Mouse (Mus musculus) embryonic fibroblast, embryonic 13.5 days (primary cell): ENCODE measurements around the gene Commd7. TPM values are rescaled to one million over a fixed set of nuclear protein-coding genes. Genes with fewer than 3 reads are reported as not detected.

Experiments
- H3K27ac ChIP-seq: 2 replicates; pipeline ENCODE4 v1.5.1; 2012; ENCODE audit warnings: low read length, control low read depth, inconsistent platforms; ENCODE audit not compliant: insufficient read depth
- H3K4me1 ChIP-seq: 2 replicates; pipeline ENCODE4 v1.6.1; 2011; ENCODE audit warnings: low read length; ENCODE audit not compliant: control insufficient read depth, insufficient read depth
- H3K4me3 ChIP-seq: 2 replicates; pipeline ENCODE4 v1.5.1; 2011; ENCODE audit warnings: mild to moderate bottlenecking, control low read depth, low read length; ENCODE audit not compliant: insufficient read depth
- CTCF ChIP-seq: IDR thresholded peaks from 2 replicates; pipeline ENCODE4 v1.5.1; 2011; ENCODE audit warnings: mild to moderate bottlenecking, control low read depth, low read length, moderate library complexity, borderline replicate concordance; ENCODE audit not compliant: insufficient read depth
- POLR2A ChIP-seq: IDR thresholded peaks from 2 replicates; pipeline ENCODE4 v1.6.1; 2011; ENCODE audit warnings: low read depth, mild to moderate bottlenecking, control low read depth, low read length, moderate library complexity
- polyA plus RNA-seq: library from polyadenylated mRNA; stranded (reverse); fragments of >200 nt; gene quantifications from 2 replicates; pipeline ENCODE4 v1.2.4, GENCODE M21; 2011; ENCODE audit warnings: low read depth; ENCODE audit not compliant: missing spikeins, insufficient read length

Gene Commd7
- polyA plus RNA-seq, 1 experiment: 34.3 TPM

- no peak overlapping the region for H3K27ac ChIP-seq
- TF ChIP-seq POLR2A: no peak
- no peak for TF ChIP-seq CTCF
- no peak overlapping the region for H3K4me3 ChIP-seq
- H3K4me1 ChIP-seq: no peaks in the 10 kb centered on the region; the same call in 1 of the 2 replicates
Measured at GRCm38 (mm10) chr2:153630950-153631349, 1.6 kb downstream of the Commd7 start.

- no peak overlapping the region for H3K4me3 ChIP-seq
- H3K4me1 ChIP-seq: no peaks in the 10 kb centered on the region
- TF ChIP-seq CTCF (no peak), POLR2A (no peak)
- no peak overlapping the region for H3K27ac ChIP-seq
Measured at GRCm38 (mm10) chr2:153622449-153622848, 10.1 kb downstream of the Commd7 start.

- H3K27ac ChIP-seq: no peak overlapping the region
- no peak overlapping the region for H3K4me3 ChIP-seq
- no peaks in the 10 kb centered on the region for H3K4me1 ChIP-seq
- no peak for TF ChIP-seq CTCF
- no peak for TF ChIP-seq POLR2A
Measured at GRCm38 (mm10) chr2:153618889-153619288, 13.7 kb downstream of the Commd7 start.

GRCm38 (mm10) chr2:153618439-153618838 is 14.1 kb downstream of the Commd7 start:
- TF ChIP-seq POLR2A (no peak), CTCF (no peak)

GRCm38 (mm10) chr2:153616893-153617292 is 15.7 kb downstream of the Commd7 start:
- TF ChIP-seq POLR2A: no peak
- no peak for TF ChIP-seq CTCF
- Histone ChIP-seq H3K27ac (no peak overlapping the region), H3K4me1 (peaks cover 3% of the 10 kb centered on the region; the same call in 1 of the 2 replicates), H3K4me3 (no peak overlapping the region)

More at GRCm38 (mm10) chr2:153618439-153618838, 14.1 kb downstream of the Commd7 start:
- H3K27ac ChIP-seq: no peak overlapping the region
- H3K4me1 ChIP-seq: no peaks in the 10 kb centered on the region
- H3K4me3 ChIP-seq: no peak overlapping the region

- H3K4me3 ChIP-seq: no peak overlapping the region
- H3K4me1 ChIP-seq: peaks cover 3% of the 10 kb centered on the region; the same call in 1 of the 2 replicates
- TF ChIP-seq POLR2A: no peak
- no peak for TF ChIP-seq CTCF
- H3K27ac ChIP-seq: no peak overlapping the region
Measured at GRCm38 (mm10) chr2:153612594-153613281, 19.8 kb downstream of the Commd7 start.

GRCm38 (mm10) chr2:153611743-153612142 is 20.8 kb downstream of the Commd7 start:
- TF ChIP-seq POLR2A (no peak), CTCF (no peak)
- Histone ChIP-seq H3K4me3 (no peak overlapping the region), H3K4me1 (peaks cover 3% of the 10 kb centered on the region; the same call in 1 of the 2 replicates), H3K27ac (no peak overlapping the region)

GRCm38 (mm10) chr2:153611241-153611630 is 21.3 kb downstream of the Commd7 start:
- TF ChIP-seq CTCF: no peak
- no peak for TF ChIP-seq POLR2A
- Histone ChIP-seq H3K27ac (no peak overlapping the region), H3K4me1 (peaks cover 3% of the 10 kb centered on the region; the same call in 1 of the 2 replicates), H3K4me3 (no peak overlapping the region)

- TF ChIP-seq POLR2A (no peak), CTCF (no peak)
- Histone ChIP-seq H3K27ac (no peak overlapping the region), H3K4me1 (peaks cover 3% of the 10 kb centered on the region; the same call in 1 of the 2 replicates), H3K4me3 (no peak overlapping the region)
Measured at GRCm38 (mm10) chr2:153610426-153611240, 21.9 kb downstream of the Commd7 start.

GRCm38 (mm10) chr2:153609548-153609947 is 23.0 kb downstream of the Commd7 start:
- H3K4me1 ChIP-seq: peaks cover 3% of the 10 kb centered on the region; the same call in 1 of the 2 replicates
- TF ChIP-seq CTCF (peak; percentile 60; the same call in 1 of the 2 replicates), POLR2A (no peak)
- H3K27ac ChIP-seq: no peak overlapping the region
- no peak overlapping the region for H3K4me3 ChIP-seq
